Mouse (Mus musculus): Measurements from ENCODE around the gene Gar1.

DNA sequence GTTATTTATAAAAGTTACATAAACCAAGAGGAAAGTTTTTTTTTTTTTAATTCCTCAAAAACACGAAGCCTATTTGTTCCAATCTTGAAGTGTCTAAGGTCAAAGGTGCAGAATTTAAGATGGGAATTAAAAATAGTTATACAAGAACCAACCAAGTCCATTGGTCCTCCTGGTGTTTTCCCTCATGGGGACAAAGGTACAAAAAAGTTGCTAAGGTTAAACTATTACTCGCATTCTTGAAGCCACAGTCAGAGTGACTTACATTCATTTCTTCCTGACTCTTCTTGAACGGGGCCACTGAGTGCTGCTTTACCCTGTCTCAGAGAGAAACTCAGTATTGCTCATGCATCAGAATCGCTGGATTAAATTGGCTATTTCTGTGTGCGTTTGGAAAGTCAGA lies 33.9 kb downstream of the Gar1 start:
- TF ChIP-seq CTCF (IDR thresholded peaks at IDR 0.05; ENCODE audit: insufficient read depth, low read depth, low read length) (no peak), POLR2A (IDR thresholded peaks at IDR 0.05; ENCODE audit: insufficient read depth, low read depth, low read length) (no peak)
